Mouse (Mus musculus) c-Kit-positive CD71-positive TER-119-negative erythroid progenitor cells, embryonic 14.5 days (primary cell): ENCODE measurements at regions not wholly inside any gene's neighbourhood (a gene's known extent, or its start where the extent isn't known, plus 50 kb on each side); places are given as distances from the start of the nearest gene placed in this dataset.

Source experiments
- DNase-seq: peaks from one replicate; pipeline ENCODE4 v3.0.0-alpha.2; 2013; ENCODE audit warnings: low read depth

DNA sequence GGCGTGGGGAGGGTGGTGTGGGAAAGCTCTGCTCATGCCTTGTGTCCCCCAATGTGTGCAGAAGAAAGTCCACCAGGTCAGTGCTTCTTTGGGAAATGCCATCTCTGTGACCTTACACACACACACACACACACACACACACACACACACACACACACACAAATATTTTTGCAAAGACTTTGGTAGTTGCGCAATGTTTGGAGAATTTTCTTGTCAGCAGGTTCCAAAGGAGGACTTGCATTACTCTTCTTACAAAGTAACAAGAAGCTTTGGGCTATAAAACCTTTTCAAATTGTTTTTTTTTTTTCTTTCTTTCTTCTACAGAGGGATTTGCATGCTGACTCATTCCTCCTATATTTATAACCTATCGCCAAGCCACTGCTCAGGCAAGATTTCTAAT is 59.1 kb upstream of the Npvf start:
- no peak for DNase-seq

DNA sequence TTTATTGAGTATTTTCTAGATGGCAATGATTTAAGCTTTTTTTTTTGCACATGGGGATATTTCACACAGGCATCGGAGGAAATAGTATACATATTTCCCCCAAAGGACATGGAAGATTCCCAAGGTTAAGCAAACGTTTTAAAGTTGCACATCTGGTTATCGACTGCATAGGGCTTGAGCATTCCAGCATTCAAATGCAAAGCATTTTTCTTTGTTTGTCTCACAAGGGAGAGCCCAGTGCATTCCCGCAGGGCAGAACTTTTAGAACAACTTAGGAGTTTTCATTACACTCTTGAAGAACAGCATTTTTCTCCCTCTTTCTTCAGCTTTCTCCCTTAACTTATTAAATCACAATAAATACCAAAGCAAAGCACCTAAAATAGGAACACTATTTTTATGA is 64.4 kb upstream of the Npvf start:
- no peak for DNase-seq

DNA sequence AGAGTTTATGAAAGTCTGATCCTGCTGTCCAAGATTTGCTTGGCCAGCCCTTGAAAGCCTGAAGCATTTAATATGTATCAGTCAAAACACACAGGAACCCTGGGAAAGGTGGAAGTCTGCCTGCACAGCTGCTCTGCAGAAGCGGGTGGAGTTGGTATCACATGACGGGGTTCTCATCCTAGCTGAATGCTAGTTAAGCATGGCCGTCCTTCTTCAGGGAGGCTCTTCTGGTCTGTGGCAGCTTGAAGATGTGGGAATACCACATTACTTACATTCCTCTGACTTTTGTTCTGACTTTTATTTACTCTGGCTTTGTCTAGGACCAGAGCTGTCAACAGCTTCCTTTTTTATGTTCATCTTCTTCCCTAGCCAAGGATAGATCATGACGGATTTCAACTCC is 66.1 kb upstream of the Npvf start:
- DNase-seq = no peak

DNA sequence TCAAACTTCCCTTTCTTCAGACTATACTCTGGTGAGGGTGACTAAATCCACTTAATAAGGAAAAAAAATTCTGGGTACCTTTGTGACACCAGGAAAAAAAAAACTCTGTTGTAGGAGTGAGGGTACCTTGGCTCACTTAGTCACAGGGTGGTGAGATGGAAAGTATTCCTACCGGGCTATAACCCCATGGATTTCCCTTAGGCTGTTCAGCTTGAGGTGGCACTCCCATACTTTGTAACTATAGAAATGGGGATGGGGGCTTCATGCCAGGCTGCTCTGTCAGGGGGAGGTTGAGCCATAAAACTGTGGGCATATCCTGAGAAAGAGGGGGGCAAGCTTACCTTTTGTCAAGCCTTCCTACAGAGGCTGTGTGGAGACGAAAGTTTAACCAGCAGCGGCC is 71.4 kb upstream of the Npvf start:
- no peak for DNase-seq

DNA sequence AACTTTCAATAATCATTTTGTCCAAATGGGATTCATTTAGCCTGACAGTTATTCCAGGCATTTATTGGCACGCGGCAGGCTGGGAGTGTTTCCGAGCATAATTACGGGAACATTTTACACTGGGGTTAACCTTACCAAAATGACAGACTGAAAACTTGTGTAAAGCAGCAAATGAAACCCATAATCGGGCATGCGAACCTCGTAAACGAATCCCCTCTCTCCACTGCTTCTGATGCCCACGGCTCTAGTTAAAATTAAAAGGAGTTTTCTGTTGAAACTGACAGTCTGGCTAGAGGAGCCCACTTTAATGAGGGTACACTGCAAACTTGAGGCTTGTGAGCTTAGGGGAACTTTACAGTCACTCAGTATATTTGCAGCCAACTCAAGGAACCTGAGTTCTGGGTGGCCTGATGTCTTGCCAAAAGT is 71.9 kb upstream of the Npvf start:
- DNase-seq = no peak

DNA sequence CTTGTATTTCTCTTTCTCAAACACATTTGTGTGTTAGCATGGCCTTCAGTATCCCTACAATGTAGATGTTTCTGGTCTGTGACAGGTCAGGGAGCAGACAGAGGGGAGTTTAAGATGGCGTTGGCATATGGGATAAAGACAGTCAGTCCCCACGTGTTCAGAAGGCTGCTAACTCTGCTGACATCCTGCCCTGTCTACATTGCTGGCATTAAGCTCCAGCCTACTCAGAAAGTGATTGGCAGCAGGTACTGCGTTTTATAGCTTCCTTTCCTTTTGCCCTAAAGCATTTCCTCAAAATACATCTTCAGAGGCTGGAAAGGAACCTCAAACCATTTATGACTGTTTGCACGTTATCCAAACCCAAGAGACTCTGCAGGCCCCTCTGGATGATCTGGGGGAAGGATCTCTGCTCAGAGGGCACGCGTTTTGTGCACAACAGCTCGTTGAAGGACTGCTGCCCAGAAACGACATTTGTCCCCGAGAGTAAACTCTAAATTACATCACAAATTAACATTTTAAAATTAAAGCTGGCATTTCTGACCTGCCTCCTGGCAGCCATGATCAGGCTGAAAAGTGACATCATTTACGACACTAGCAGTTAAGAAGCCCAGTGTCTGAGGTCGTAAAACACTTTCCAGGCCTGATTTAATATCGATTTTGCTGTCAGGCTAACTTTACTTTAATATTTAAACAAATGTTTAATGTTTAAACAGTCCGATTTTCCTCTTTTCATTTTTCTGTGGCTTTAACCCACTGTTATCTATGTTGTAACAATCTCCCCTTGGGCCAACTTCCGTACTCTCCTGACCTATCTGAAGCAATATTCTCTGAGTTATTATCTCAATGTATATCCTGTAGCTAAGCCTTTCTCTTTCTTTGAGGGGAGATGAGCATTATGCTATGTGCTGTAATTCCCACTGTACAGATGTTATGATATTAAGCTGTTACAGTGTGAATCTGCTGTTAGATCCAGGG is 76.8 kb upstream of the Npvf start:
- DNase-seq = no peak

DNA sequence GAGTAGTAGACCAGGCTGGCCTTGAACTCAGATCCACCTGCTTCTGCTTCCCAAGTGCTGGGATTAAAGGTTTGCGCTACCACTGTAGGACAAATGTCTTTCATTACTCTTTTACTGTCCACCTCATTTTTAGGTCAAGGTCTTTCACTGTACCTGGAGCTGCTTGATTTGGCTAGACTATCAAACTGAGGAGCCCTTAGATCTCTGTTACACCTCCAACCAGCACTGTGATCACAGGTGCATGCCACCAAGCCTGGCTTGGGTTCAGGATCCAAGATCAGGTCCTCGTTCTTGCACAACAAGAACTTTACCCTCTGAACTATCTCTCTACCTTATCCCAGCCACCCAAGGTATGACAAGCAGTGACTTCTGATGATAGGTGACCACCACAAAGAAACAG is 80.5 kb upstream of the Npvf start:
- DNase-seq = no peak

DNA sequence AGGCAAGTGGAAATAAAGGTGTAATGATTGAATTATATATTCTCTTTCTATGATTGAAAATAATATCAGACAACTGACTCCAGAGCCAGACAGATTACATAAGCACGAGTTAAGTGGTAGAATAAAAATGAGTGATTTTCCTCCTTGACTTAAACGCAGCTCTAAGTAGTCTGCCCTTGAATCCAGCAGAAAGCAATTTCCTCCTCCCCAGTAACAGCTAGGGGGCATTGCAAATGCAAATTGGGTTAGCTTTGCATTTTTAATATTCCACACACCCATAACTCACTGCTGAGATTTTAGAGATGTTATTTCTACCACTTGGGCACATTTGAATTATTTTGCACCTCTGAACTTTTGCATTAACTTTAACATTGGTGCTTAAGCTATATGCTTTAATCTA is 81.6 kb upstream of the Npvf start:
- no peak for DNase-seq

DNA sequence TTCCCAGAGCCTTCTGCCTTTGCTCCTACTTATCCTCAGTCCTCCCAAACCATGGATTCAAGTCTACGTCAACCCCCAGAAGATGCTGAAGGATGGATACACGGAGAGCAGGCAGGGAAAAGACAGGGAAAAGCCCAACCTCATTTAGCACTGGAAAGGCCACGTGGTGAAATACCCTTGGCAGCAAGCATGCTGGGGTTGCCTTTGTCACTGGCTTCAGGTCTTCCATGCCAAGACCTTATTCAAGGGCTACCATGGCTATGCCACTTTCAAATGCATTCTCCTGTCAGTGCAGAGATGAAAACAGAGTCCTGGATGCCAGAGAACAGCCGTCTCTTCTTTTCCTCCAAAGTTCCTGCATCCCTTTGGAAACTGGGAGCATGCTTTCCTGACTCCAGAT is 87.8 kb upstream of the Npvf start:
- DNase-seq = no peak

DNA sequence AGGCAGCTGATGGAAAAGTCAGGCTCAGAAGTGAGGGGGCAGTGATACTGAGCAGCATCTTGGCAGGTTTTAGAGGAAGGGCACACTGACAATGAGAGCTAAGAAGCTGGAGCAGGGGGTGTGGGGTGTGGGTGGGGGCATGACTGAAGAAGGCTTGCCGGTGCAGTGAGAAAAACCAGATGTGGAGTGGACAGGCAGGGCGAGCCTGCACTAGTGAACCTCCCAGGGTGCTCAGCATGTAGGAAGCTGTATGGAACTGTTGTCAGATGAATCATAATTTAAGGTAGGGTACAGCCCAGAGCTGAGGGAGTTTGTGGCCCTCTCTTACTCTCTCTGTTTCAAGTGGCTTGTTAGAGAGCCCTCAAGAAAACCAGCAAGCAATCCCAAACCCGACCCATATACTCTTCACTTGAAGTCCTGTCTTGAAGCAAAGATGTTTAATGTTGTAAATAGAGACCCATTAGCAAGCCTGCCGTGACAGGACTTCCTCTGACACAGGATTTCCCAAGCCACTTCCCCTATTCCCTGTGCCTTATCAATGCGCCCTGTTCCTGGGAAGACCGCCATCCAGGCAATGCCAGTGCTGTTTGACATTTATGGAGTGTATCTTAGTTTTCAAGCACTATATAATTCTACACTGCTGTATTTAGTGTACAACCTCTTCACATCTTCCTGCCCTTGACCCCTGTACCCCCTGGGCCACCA is 90.4 kb upstream of the Npvf start:
- no peak for DNase-seq

DNA sequence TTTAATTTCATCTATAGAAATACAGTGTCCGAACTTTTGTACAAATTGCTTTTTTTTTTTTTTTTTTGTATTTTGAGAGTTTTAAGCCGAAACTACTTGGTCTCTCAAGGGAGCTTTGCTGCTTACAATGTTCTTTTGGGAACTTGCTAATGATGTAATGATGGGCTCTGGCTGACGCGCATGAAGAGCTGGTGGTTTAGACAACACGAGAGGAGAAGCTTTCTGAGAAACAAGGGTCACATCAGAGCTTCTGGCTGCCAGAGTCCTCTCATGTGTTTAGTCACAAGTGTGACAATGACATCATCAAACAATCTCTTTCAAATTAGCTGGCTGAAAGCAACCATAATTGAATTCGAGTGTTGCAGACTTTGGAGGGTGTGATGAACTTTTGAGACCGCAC is 98.9 kb upstream of the Npvf start:
- DNase-seq = no peak

DNA sequence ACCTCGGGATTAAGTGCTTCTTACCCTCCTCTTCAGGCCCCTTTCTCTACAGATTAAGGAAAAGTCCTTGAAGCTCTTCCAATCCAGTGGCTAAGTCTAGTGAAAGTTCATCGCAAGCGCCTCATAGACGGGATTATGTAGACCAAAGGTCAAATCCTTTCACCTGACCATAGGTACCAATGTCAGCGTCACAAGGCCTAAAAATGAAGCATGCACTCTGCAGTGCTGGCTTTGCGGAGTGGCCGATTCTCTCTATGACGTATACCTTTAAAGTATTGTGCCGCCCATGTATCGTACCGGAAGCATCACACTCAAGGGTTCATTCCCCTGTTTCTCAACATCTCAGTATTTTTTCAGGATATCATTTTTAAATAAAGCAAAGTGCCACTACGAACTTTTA is 100.5 kb upstream of the Npvf start:
- DNase-seq = no peak

DNA sequence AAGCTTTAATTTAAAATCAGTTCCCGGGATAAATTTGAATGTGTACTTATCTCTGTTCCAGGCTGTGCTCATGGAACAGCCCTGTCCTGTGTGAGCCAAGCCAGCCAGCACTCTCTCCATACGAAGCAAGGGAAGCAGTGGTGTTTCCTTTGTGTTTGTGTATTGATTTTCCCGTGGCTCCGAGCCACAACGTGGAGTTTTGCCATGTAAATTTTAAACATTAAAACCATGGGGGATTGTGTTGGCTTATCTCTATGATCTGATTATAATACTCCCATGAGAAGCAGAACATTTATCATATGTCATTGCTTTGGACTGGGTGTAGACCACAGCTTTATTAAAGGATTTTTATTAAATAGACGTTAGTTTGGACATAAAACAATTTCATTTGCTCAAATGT is 106.1 kb upstream of the Npvf start:
- no peak for DNase-seq

DNA sequence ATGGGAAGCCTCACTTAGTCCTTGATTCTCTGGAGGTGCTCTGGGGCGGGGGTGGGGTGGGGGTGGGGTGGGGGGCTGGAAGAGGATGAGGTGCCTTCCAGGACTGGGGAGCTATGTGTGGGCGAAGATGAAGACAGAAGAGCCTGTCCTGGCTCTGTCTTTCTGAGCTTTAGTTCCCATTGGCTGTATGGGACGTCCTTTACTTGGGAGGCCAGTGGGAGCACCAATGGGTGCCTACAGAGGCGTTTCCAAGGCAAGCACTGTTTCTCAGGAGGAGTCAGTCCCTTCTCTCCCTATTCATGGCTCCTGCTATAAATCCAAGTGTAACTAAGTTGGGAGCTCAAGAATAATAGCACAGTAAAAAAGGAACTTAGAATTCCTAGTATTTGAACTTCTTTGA is 108.9 kb upstream of the Npvf start:
- no peak for DNase-seq

DNA sequence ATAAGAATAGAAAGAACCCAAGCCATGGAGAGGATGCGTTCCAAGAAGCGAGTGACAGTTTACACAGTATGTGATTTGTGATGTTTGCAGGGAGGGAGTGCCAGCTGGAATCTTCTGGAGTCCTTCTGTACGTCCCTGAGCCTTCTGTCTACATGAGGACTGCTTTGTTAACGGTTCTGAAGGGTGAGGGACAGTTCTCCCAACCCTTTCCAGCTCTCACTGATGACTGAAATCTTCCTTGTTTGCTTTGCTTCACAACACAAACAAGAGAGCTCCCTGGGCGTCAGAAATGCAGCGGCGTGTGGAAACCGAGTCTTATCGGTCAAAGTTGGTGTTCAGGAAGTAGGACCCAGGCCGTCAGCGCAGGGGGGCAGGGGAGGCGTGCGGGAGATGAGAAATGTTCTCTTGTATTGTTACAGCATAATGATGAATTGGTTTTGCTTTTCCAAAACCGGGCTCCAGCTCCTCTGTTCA is 112.2 kb upstream of the Npvf start:
- no peak for DNase-seq

DNA sequence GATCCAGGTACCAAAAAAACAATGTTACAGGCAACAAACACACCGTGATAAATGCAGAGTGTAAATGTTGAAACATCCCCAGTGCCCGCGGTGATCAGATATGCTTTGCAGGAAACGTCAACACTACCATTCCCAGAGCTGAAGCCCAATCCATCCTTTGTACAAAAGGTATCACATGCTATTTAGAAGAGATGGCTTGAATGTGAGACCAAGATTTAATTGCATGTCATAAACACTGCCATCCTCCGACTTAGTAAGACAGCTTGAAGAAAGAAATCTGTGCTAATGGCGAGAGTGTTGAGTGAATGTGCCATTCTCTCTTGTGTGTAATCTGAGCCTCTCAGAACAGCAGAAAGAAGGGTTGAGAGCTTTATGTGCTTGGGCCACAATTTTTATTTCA is 112.9 kb upstream of the Npvf start:
- DNase-seq = no peak

DNA sequence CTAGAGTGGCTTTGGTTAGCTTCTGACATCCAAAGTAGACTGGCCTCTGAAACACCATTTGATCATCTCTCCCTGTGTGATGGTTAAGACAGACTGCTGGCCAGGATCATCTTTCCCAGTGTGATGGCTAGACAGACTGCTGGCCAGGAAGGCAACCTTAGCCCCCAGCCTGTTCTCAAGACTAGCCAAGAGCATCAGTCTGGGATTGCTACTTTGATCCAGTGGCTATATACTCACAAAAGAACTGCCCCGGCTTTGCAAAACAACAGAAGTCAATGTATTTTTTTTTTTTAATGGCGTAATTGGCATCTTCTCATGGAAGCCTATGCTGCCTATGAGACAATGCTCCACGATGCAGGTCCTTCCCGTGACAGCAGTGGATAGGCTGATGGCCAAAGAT is 113.6 kb upstream of the Npvf start:
- no peak for DNase-seq

DNA sequence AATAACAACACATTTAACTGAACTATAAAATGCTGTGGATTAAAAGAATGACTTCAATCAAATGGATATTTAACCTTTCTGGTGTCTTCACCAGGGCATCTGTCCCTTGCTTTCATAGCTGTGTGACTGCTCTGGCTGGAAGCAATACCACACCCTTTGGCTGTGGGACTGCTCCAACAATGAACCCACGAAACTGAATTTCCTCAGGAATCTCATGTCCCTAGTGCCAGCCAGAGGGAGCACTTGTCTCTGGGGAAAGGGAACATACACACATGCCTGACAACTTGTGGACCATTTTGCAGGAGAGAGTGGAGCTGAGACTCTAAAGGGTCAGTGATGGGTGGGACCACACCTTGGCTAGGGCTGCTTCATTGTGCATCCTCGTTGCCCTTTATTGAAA is 114.9 kb upstream of the Npvf start:
- DNase-seq = no peak

DNA sequence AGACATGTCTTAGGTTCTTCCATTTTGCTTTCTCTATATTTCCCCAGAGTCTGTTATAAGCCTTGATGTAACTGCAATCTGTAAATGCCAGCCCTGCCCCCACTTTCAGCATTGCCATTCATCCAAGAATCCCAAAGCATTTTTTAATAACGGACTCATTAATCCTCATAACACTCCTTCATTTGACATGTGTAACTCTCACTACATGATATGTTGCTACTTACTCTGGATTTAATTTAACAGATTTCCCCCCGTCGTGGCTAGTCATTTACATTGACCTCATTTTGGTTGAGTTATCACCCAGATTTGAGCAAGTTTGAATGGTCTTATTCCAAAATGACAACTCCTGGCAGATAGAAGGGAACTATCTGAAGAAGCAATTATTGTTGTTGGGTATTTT is 116.2 kb upstream of the Npvf start:
- DNase-seq = no peak

DNA sequence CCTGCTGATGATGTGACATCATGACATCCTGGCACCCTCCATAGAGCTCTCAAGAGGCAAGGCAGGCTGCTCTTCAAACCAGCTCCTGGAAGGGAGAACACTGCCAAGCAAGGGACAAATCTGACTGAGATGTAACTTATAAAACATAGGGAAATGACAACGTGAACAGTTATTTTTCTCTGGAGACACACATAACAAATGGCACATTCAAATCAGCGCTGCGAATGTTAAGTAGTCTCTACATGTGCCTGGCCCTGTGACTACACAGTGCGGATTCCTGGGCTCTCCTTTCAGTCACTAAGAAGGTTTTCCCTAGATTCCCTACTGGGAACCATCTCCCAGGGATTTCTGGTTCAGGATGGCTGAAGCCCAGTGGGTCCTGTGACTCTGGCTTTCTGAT is 121.4 kb upstream of the Npvf start:
- DNase-seq = no peak

DNA sequence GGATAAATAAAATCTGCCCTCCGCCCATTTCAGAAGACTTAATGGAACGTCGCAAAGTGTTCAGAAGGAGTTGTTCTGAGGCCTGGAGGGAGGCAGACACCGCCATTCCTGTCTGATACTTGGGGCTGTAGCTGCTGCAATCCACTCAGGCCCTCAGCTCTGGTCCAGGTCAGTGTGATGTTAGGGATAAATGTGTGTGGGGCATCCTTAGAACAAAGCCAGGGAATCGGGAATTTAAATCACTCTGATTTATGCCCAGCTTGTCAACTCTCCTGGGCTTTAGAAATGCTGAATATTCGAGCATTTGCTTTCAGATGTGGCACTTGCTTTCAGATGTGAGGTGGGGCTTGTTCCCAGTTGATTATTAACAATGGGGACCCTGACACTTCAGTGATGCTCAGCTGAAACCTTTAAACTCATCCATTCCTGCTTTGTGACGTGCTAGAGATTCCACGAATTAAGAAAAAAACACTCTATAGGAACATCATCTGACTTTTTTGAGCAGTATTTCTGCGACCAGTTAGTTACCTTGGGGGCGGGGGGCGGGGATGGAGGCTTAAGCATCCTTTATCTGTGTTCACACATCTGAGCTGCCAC is 122.1 kb upstream of the Npvf start:
- no peak for DNase-seq

DNA sequence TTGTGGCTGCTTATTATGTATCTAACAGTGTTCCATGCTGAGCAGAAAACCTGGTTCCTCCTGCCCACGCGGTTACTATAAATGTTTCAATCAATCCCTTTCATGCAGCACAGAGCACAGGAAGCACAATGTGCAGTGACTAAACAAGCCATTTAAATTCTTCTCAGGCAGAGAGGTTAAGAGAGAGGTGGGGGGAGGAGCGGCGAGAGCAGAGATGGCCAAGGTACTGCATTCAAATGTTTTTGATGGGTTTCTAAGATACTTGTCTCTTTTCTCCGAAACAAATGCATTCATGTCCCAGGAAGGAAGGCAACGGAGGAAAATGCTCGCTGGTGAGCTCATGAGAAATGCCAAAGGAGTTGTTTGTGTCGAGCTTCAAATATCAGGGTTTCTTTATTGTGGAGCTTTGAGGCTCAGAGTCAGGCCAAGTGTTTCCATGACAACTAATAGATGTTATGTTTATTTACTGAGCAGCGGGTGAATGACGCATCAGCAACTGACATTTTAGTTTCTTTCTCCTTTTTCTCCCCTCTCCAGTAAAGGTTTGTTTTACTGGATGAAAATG is 122.8 kb upstream of the Npvf start:
- no peak for DNase-seq

DNA sequence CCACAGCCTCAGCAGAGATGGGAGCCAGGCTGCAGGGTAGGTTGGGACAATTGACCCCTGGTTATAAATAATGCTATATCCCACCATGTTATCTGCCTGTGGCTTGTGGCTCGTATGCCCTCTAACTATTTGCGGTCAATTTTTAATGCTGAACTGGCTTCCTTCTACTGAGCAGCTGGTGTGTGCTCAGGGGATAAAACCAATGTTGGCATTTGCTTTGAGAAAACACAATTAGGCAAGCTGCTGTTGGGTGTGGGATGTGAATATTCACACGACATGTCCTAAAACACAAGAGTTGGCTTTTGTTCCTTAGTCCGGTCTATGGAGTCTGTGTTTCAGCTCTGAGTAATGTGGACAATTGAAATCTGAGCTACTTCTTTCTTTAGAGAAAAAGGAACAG is 123.6 kb upstream of the Npvf start:
- DNase-seq = no peak
